Mouse (Mus musculus) limb, embryonic 14.5 days (tissue): Measurements from ENCODE around the gene Fam57b. TPM values are rescaled to one million over a fixed set of nuclear protein-coding genes. Genes with fewer than 3 reads are reported as not detected.
A peak's percentile ranks its signal among the peaks of the same experiment; 100 is the strongest.

Experiments
- ATAC-seq: fragments of 200-750 bp; cut with Nextera tagmentation; 2 replicates; pipeline ENCODE4 v1.8.0; 2017; ENCODE audit warnings: low read depth, moderate number of reproducible peaks, moderate TSS enrichment; ENCODE audit not compliant: low FRiP score
- DNase-seq: peaks from one replicate; pipeline ENCODE4 v3.0.0-alpha.2; 2015; ENCODE audit warnings: low spot score
- H3K27ac ChIP-seq: fragments of 300-500 bp; sonication (generic); replicated peaks from 2 replicates; pipeline ENCODE4 v1.5.1; 2014; ENCODE audit warnings: low read depth, mild to moderate bottlenecking, low read length, moderate library complexity, mixed read lengths
- H3K27me3 ChIP-seq: fragments of 300-500 bp; sonication (generic); 2 replicates; pipeline ENCODE4 v1.6.1; 2014; ENCODE audit warnings: low read length, mixed read lengths; ENCODE audit not compliant: control insufficient read depth, insufficient read depth
- H3K36me3 ChIP-seq: fragments of 300-500 bp; sonication (generic); 2 replicates; pipeline ENCODE4 v1.6.1; 2014; ENCODE audit warnings: mild to moderate bottlenecking, low read length, moderate library complexity, mixed read lengths; ENCODE audit not compliant: control insufficient read depth, insufficient read depth
- H3K4me1 ChIP-seq: fragments of 300-500 bp; sonication (generic); 2 replicates; pipeline ENCODE4 v1.6.1; 2014; ENCODE audit warnings: antibody characterized with exemption, low read length, mixed read lengths; ENCODE audit not compliant: control insufficient read depth, insufficient read depth
- H3K4me2 ChIP-seq: fragments of 300-500 bp; sonication (generic); replicated peaks from 2 replicates; pipeline ENCODE4 v1.6.1; 2014; ENCODE audit warnings: low read depth, mild to moderate bottlenecking, low read length, moderate library complexity; ENCODE audit not compliant: severe bottlenecking
- H3K4me3 ChIP-seq: fragments of 300-500 bp; sonication (generic); replicated peaks from 2 replicates; pipeline ENCODE4 v1.5.1; 2014; ENCODE audit warnings: low read length
- H3K9ac ChIP-seq: fragments of 300-500 bp; sonication (generic); 2 replicates; pipeline ENCODE4 v1.6.1; 2014; ENCODE audit warnings: mild to moderate bottlenecking, low read depth, low read length, moderate library complexity; ENCODE audit not compliant: severe bottlenecking
- H3K9me3 ChIP-seq: fragments of 300-500 bp; sonication (generic); 2 replicates; pipeline ENCODE4 v1.6.1; 2016; ENCODE audit warnings: low read length; ENCODE audit not compliant: control insufficient read depth
- POLR2A ChIP-seq: fragments of 200-500 bp; IDR thresholded peaks from 2 replicates; pipeline ENCODE4 v1.8.0; 2012; ENCODE audit warnings: inconsistent platforms, mild to moderate bottlenecking, moderate library complexity, borderline replicate concordance; ENCODE audit not compliant: insufficient read depth, insufficient read length; ENCODE audit errors: extremely low read depth
- WGBS: fragments of 180-500 bp; shearing (Covaris S2); extraction: QIAGEN DNeasy Blood & Tissue Kit; methylation state at CpG from one replicate; pipeline ENCODE4 v1.1.7; 2014; 5-methylcytosine and 5-hydroxymethylcytosine counted together
- polyA plus RNA-seq, 2 experiments: library from polyadenylated mRNA; depleted of rRNA in 1 of 2; stranded (reverse) in 1 of 2; unstranded in 1 of 2; fragments of >200 nt; fragmentation: Nextera tagmentation in 1 of 2; extraction: Ambion mirVana in 1 of 2; gene quantifications; 2 replicates each; pipeline versions ENCODE4 v1.2.1 to v1.2.3; 2012 to 2014

Fam57b gene
- polyA plus RNA-seq, 2 experiments, result 0.21 to 1.6 TPM

DNA sequence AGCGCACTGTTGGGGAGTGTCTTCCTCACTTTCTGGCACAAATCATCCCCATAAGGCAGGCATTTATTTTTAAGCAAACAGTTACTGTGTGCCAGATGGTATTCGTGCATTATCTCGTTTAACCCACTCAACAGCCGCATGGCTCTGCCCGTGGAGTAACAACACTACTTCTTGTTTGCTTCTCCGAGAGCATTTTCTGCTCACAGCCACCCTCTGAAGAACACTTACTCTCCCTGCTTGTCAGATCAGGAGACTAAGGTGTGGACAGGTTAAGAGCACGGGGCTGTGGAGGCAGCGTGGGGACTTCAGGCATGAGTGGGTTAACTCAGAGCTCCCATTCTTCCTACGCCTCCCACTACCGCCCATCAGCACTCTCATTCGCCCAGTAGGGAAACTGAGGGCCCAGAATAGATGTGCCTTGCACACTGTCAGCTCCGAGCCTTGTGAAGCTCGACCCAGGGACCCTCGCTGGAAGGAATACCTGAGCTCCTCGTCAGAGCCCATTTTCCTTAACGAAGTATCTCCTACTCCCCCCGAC, 34.9 kb upstream of the Fam57b start:
- no peak overlapping the region for H3K27ac ChIP-seq
- H3K4me3 ChIP-seq, result 0 out of 2 replicates have a peak overlapping the region, but pooled peaks have one; percentile 1
- H3K27me3 ChIP-seq, result no peaks in the 10 kb centered on the region
- ATAC-seq, result no peak
- no peaks in the 10 kb centered on the region for H3K9me3 ChIP-seq
- H3K4me2 ChIP-seq, result no peak overlapping the region; the same call in 1 of the 2 replicates
- H3K9ac ChIP-seq, result no peak overlapping the region
- peaks cover 18% of the 10 kb centered on the region for H3K4me1 ChIP-seq
- DNase-seq, result no peak
- WGBS, result 71% methylated on average over 17 of the region's 17 CpGs
- peaks cover 51% of the 10 kb centered on the region for H3K36me3 ChIP-seq
- no peak for TF ChIP-seq POLR2A

DNA sequence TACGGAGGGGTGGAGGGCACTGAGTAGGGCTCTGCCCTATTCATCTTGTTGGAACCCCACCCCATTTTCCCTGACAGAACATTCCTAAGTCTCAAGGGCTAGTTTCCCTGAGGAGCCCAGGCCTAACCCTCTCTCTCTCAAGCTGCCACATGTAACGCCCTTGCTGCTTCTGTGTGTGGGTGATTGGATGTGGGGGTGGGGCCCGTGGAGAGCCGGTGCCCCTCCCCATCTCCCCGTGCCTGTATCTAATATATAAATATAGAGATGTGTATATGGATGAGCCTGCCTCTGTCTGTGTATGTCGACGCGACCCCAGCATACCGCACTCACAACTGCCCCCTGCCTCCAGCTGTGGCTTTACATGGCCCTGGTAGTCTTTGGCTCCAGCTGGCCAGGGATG, 31.9 kb upstream of the Fam57b start:
- H3K4me2 ChIP-seq, result no peak overlapping the region
- H3K36me3 ChIP-seq, result peaks cover 76% of the 10 kb centered on the region
- H3K9ac ChIP-seq, result no peak overlapping the region
- 88% methylated on average over 9 of the region's 9 CpGs for WGBS
- no peak for DNase-seq
- H3K27ac ChIP-seq, result no peak overlapping the region
- no peak for TF ChIP-seq POLR2A
- H3K9me3 ChIP-seq, result no peaks in the 10 kb centered on the region
- no peaks in the 10 kb centered on the region for H3K27me3 ChIP-seq
- no peak for ATAC-seq
- peaks cover 12% of the 10 kb centered on the region for H3K4me1 ChIP-seq
- no peak overlapping the region for H3K4me3 ChIP-seq

DNA sequence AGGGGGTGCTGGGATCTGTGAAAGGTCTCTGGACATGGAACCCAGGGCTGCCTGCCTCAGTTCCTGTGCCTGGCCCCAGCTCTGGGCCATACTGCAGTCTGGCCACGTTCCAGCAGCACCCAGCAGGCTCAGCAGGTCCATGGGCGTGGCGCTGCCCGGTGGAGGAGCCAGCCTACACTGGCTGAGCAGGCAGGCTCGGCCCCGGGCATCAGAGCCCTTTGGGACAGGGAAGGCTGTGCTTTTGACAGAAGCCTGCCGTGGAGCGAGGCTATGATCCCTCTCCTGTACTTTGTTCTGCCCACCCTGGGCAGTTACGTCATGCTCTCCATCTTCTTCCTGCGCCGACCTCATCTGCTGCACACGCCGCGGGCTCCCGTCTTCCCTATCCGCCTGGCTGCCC, 31.3 kb upstream of the Fam57b start, which contains the start of gene Gdpd3:
Gdpd3 (plus strand) TSS at position 134 of the 400 bp plus-strand sequence.
- no peak for TF ChIP-seq POLR2A
- Histone ChIP-seq H3K4me3 (no peak within 1 kb of the TSS), H3K9ac (no peak within 1 kb of the TSS), H3K9me3 (no peaks in the 10 kb centered on the region), H3K4me1 (0 out of 2 replicates have a peak, but pooled peaks cover 7% of the 10 kb centered on the region), H3K27me3 (no peaks in the 10 kb centered on the region), H3K4me2 (no peak within 1 kb of the TSS), H3K27ac (no peak within 1 kb of the TSS), H3K36me3 (peaks cover 79% of the 10 kb centered on the region)
- ATAC-seq (no peak), DNase-seq (no peak)
- WGBS, result 91% methylated on average over 13 of the region's 16 CpGs

DNA sequence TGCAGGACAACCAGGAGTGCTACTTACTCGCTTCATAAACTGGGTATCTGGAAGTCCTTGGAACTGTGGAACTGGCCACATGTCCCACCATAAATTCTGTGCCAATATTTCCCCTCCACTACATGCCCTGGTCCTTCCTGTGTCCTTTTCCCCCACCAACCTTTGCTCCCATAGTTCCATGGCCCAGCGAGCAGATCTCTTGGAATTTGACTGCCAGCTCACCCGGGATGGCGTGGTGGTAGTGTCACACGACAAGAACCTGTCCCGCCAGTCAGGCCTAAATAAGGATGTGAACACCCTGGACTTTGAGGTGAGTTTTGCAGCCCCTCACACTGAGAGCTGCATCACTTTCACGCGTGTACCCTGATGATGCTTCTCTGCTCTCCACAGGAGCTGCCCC, 30.5 kb upstream of the Fam57b start:
- H3K4me3 ChIP-seq, result no peak overlapping the region
- DNase-seq, result no peak
- no peaks in the 10 kb centered on the region for H3K9me3 ChIP-seq
- no peak for ATAC-seq
- H3K9ac ChIP-seq, result no peak overlapping the region
- H3K27ac ChIP-seq, result no peak overlapping the region
- whole genome bisulfite sequencing, result 92% methylated on average over 8 of the region's 8 CpGs
- no peaks in the 10 kb centered on the region for H3K4me1 ChIP-seq
- H3K4me2 ChIP-seq, result no peak overlapping the region
- peaks cover 73% of the 10 kb centered on the region for H3K36me3 ChIP-seq
- no peak for TF ChIP-seq POLR2A
- H3K27me3 ChIP-seq, result no peaks in the 10 kb centered on the region

DNA sequence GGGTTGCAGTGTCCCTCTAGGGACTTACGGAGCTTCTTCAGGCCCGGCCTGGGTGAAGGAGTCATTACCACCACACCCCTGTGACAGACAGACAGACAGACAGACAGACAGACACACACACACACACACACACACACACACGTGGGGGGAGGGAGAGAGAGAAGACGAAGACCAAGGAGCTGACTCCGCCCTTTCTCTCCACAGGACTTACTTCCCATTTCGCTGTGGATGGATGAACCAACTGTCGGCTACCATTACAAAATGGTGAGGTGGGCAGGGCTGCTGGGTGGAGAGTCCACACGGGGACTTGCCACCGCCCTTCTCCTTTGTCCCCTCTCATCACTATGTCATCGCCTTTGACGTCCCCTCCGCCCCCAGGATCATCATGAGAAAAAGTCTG, 26.7 kb upstream of the Fam57b start:
- Histone ChIP-seq H3K9ac (no peak overlapping the region), H3K36me3 (peaks cover 45% of the 10 kb centered on the region), H3K4me2 (no peak overlapping the region), H3K4me1 (peaks cover 4% of the 10 kb centered on the region), H3K27me3 (no peaks in the 10 kb centered on the region), H3K9me3 (no peaks in the 10 kb centered on the region), H3K4me3 (no peak overlapping the region), H3K27ac (no peak overlapping the region)
- no peak for TF ChIP-seq POLR2A
- 83% methylated on average over 12 of the region's 12 CpGs for WGBS
- ATAC-seq (no peak), DNase-seq (no peak)

DNA sequence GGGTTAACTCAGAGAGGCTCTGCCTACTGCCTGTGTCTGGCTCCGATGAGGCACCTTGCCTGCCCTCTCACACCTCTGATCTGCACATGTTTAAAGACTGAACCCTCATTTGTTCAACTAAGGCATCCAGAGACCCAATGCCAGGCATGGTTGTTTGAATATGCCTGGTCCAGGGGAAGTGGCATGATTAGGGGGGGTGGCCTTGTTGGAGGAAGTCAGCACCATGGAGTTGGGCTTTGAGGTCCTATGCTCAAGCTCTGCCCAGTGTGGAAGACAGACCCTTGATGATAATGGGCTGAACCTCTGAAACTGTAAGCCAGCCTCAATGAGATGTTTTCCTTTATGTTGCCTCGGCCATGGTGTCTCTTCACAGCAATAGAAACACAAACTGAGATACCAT, 24.1 kb upstream of the Fam57b start:
- Histone ChIP-seq H3K9ac (no peak overlapping the region), H3K27me3 (no peaks in the 10 kb centered on the region), H3K27ac (no peak overlapping the region), H3K4me1 (peaks cover 20% of the 10 kb centered on the region), H3K36me3 (peaks cover 21% of the 10 kb centered on the region), H3K4me3 (no peak overlapping the region), H3K4me2 (no peak overlapping the region), H3K9me3 (no peaks in the 10 kb centered on the region)
- 75% methylated on average over 2 of the region's 2 CpGs for WGBS
- DNase-seq (no peak), ATAC-seq (no peak)
- no peak for TF ChIP-seq POLR2A
